Mouse (Mus musculus) MEL (cell line): ENCODE data around the gene Fhad1.

ENCODE experiments used
- CHD2 ChIP-seq: IDR thresholded peaks from 2 replicates; pipeline ENCODE4 v1.6.1; 2011; ENCODE audit warnings: low read length, improper control_type of control experiment
- CTCF ChIP-seq, 3 experiments: IDR thresholded peaks in 2 of 3; conservative IDR thresholded peaks in 1 of 3; 2 replicates each; pipeline ENCODE4 v1.5.1; 2011 to 2012; ENCODE audit warnings: low read length in 3 of 3, low read depth in 2 of 3, mild to moderate bottlenecking in 2 of 3, improper control_type of control experiment in 1 of 3, inconsistent platforms in 1 of 3, mixed read lengths in 1 of 3, moderate library complexity in 1 of 3; ENCODE audit not compliant: control insufficient read depth in 1 of 3, insufficient read depth in 1 of 3, poor library complexity in 1 of 3, severe bottlenecking in 1 of 3
- E2F4 ChIP-seq: IDR thresholded peaks from 2 replicates; pipeline ENCODE4 v1.6.1; 2011; ENCODE audit warnings: low read depth, low read length, improper control_type of control experiment, borderline replicate concordance
- HCFC1 ChIP-seq: IDR thresholded peaks from 2 replicates; pipeline ENCODE4 v1.6.1; 2012; ENCODE audit warnings: low read depth, mild to moderate bottlenecking, inconsistent platforms, low read length, improper control_type of control experiment, moderate library complexity
- POLR2A ChIP-seq, 2 experiments: IDR thresholded peaks; 2 replicates each; pipeline ENCODE4 v1.6.1; 2011 to 2012; ENCODE audit warnings: low read length in 2 of 2, mild to moderate bottlenecking in 2 of 2, control low read depth in 1 of 2, improper control_type of control experiment in 1 of 2, low read depth in 1 of 2, moderate library complexity in 1 of 2; ENCODE audit not compliant: control insufficient read depth in 1 of 2, insufficient read depth in 1 of 2, poor library complexity in 1 of 2
- POLR2AphosphoS2 ChIP-seq: IDR thresholded peaks from 2 replicates; pipeline ENCODE4 v1.6.1; 2011; ENCODE audit warnings: low read length, improper control_type of control experiment
- POLR2AphosphoS5 ChIP-seq: IDR thresholded peaks from 2 replicates; pipeline ENCODE4 v1.6.1; 2012; ENCODE audit warnings: low read depth, borderline replicate concordance, mild to moderate bottlenecking, inconsistent platforms, low read length, moderate library complexity, mixed read lengths
- UBTF ChIP-seq: IDR thresholded peaks from 2 replicates; pipeline ENCODE4 v1.6.1; 2012; ENCODE audit warnings: low read depth, mild to moderate bottlenecking, inconsistent platforms, low read length, improper control_type of control experiment, moderate library complexity, borderline replicate concordance; ENCODE audit not compliant: insufficient read depth

DNA sequence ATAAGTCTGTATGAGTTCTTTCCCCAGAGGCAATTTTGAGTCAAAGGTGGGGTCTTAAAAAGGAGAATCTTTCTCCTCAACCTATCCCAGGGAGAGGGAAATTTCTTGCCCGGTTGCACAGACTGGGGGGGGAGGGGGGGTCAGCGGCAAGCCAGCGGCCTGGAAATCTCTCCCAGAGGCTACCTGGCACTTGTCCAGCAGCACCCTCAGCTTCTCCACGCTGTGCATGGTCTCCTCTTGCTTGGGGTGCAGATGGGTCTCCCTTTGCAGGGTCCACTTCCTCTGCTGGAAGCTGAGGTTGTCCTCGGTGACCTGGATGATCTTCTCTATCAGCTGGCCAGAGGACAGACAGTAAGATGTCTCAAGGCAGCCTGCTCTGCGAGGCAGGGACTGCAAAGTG is 61.0 kb downstream of the Fhad1 start:
- no peak for TF ChIP-seq HCFC1
- no peak for TF ChIP-seq POLR2AphosphoS5
- no peak for TF ChIP-seq POLR2AphosphoS2
- TF ChIP-seq POLR2A (IDR thresholded peaks at IDR 0.05; ENCODE audit: control insufficient read depth in 1 of 2, insufficient read depth in 1 of 2, low read depth in 1 of 2, low read length in 2 of 2, poor library complexity in 1 of 2): no peak
- TF ChIP-seq E2F4: no peak
- no peak for TF ChIP-seq CHD2
- TF ChIP-seq CTCF (IDR thresholded peaks at IDR 0.05 in 2 of 3, conservative IDR thresholded peaks at IDR 0.05 in 1 of 3; ENCODE audit: control insufficient read depth in 1 of 3, insufficient read depth in 1 of 3, low read depth in 2 of 3, low read length in 3 of 3, poor library complexity in 1 of 3, severe bottlenecking in 1 of 3): no peak
- TF ChIP-seq UBTF: no peak
